Mouse (Mus musculus) adrenal gland, adult 10 weeks (tissue): ENCODE measurements around the gene Mfap3. TPM values are rescaled to one million over a fixed set of nuclear protein-coding genes. Genes with fewer than 3 reads are reported as not detected.

Experiments
- polyA plus RNA-seq: library from polyadenylated mRNA; stranded (reverse); fragments of 350-450 nt; fragmentation: Illumina TruSeq; extraction: RNeasy Lipid Tissue Mini Kit (QIAGEN cat#74804); gene quantifications from one replicate; pipeline ENCODE4 v1.2.3, GENCODE M21; 2014; ENCODE audit warnings: low read depth, low replicate concordance

Mfap3 gene
- polyA plus RNA-seq, result 36.4 TPM

GRCm38 (mm10) chr11:57518091-57518750 is at the start of gene Mfap3, which contains the start of gene Fam114a2:
Gene Mfap3, plus strand, starts transcription at chr11:57518664.
Gene Fam114a2, minus strand, starts transcription at chr11:57518617.

Other genes starting within 250 kb of the Mfap3 start
- 108 TPM for gene Fam114a2, start within 50 bp of the Mfap3 start, polyA plus RNA-seq
- 4.8 TPM for gene Galnt10, start 126.8 kb downstream of the Mfap3 start, polyA plus RNA-seq